Mouse (Mus musculus) kidney, adult 2 months (tissue): ENCODE data around the gene Tnfaip2. TPM values are rescaled to one million over a fixed set of nuclear protein-coding genes. Genes with fewer than 3 reads are reported as not detected.

Experiments used
- DNase-seq: peaks from one replicate; pipeline ENCODE4 v3.0.0; 2021
- H3K27ac ChIP-seq: fragments of 200-500 bp; 2 replicates; pipeline ENCODE4 v1.5.1; 2012; ENCODE audit warnings: low read depth, low read length, control low read depth, inconsistent platforms; ENCODE audit not compliant: insufficient read depth
- H3K27me3 ChIP-seq: fragments of 200-500 bp; replicated peaks from 2 replicates; pipeline ENCODE4 v1.6.1; 2012; ENCODE audit warnings: mild to moderate bottlenecking, moderate library complexity, low read length, inconsistent platforms; ENCODE audit not compliant: control insufficient read depth, insufficient read depth
- H3K36me3 ChIP-seq: fragments of 200-500 bp; 2 replicates; pipeline ENCODE4 v1.6.1; 2012; ENCODE audit warnings: mild to moderate bottlenecking, moderate library complexity, low read length, inconsistent platforms; ENCODE audit not compliant: control insufficient read depth, insufficient read depth
- H3K4me1 ChIP-seq: fragments of 200-500 bp; 2 replicates; pipeline ENCODE4 v1.6.1; 2011; ENCODE audit warnings: low read length; ENCODE audit not compliant: control insufficient read depth, insufficient read depth
- H3K4me3 ChIP-seq: fragments of 200-500 bp; 2 replicates; pipeline ENCODE4 v1.5.1; 2011; ENCODE audit warnings: mild to moderate bottlenecking, low read depth, low read length, control low read depth; ENCODE audit not compliant: insufficient read depth
- CTCF ChIP-seq: fragments of 200-500 bp; conservative IDR thresholded peaks from 2 replicates; pipeline ENCODE4 v1.5.1; 2011; ENCODE audit warnings: low read depth, mild to moderate bottlenecking, control low read depth, low read length, moderate library complexity, mixed read lengths; ENCODE audit not compliant: insufficient read depth, insufficient read length
- POLR2A ChIP-seq: fragments of 200-500 bp; IDR thresholded peaks from one replicate; pipeline ENCODE4 v1.6.1; 2011; ENCODE audit warnings: low read depth, low read length, control low read depth
- WGBS: fragments of 180-500 bp; shearing (Covaris S2); methylation state at CpG from one replicate; pipeline ENCODE4 v1.1.7; 2018; 5-methylcytosine and 5-hydroxymethylcytosine counted together
- polyA plus RNA-seq: library from polyadenylated mRNA; depleted of rRNA; stranded (reverse); fragments of >200 nt; gene quantifications from 2 replicates; pipeline ENCODE4 v1.2.3, GENCODE M21; 2012

The Tnfaip2 gene
- polyA plus RNA-seq, 1 experiment, result 48.5 TPM

DNA sequence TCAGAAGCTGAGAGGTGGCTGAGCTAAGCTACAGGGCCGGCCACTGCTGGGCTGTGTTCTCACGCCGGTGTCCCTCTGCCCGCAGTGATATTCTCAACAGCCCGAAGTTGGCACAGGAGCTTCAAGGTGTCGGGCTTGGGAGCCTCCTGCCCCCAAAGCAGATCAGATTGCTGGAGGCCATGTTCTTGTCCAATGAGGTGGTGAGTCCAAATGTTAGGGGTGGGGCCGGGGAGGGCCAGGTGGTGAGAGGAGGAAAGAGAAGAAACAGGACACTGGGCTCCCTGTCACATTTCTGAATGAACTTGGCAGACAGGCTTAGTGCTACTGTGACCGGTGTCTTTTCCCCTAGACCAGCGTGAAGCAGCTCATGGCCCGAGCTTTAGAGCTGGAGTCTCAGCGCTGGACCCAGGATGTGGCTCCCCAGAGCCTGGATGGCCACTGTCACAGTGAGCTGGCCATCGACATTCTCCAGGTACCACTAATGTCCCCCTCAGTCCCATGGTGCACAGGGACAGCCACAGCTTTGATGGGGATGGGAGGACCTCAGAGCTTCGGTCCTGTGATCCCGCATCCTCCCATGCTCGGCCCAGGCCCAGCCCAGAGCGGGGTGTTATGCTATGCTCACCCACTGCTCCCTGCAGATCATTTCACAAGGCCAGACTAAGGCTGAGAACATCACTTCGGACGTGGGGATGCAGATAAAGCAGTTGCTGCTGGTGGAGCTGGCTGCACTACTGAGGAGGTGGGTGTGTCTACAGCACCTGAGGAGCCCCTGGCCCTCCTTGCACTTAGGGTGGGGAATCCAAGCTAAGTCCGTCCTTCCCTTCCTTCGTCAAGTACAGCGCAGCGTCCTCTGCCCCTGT is 5.9 kb downstream of the Tnfaip2 start:
- DNase-seq, result no peak
- Histone ChIP-seq H3K4me1 (peaks cover 30% of the 10 kb centered on the region), H3K4me3 (no peak overlapping the region; the same call in 1 of the 2 replicates), H3K27ac (peak overlapping the region; percentile 67), H3K27me3 (no peaks in the 10 kb centered on the region), H3K36me3 (no peaks in the 10 kb centered on the region; the same call in 1 of the 2 replicates)
- WGBS, result 49% methylated on average over 22 of the region's 22 CpGs
- TF ChIP-seq POLR2A (no peak), CTCF (no peak)

DNA sequence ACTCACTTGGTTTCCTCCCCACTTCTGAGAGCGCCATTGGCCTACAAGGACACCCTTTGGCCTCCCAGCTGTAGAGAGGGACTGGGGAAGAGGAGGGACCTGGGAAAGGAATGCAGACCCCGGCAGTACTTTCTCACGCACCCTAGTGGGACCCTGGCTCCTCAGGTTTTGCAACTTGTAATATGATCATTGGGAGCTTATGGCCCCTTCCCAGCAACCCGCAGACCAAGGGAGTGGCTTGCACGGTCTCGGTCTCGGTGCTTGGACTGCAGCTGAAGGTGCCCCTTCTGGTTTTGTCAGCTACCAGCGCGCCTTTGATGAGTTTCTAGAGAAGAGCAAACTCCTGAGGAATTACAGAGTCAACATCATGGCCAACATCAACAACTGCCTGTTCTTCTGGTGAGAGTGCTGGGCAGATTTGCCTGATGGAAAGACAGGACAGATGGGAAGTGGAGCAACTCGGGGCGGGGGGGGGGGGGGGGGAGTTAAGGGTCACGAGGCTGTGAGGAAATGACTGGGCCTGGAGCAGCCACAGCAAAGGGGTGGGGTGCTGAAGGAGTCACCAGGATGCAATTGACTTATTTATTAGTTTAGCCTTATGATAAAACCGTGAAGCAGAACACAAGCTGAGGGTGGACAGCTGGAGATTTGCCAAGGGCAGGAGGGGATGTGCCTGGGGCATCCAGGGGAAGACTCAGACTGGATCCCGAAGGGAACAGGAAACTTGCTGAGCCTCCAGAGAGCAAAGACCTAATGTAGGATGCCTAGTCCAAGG is 6.8 kb downstream of the Tnfaip2 start:
- H3K27ac ChIP-seq, result peak overlapping the region; percentile 87
- H3K27me3 ChIP-seq, result no peaks in the 10 kb centered on the region

DNA sequence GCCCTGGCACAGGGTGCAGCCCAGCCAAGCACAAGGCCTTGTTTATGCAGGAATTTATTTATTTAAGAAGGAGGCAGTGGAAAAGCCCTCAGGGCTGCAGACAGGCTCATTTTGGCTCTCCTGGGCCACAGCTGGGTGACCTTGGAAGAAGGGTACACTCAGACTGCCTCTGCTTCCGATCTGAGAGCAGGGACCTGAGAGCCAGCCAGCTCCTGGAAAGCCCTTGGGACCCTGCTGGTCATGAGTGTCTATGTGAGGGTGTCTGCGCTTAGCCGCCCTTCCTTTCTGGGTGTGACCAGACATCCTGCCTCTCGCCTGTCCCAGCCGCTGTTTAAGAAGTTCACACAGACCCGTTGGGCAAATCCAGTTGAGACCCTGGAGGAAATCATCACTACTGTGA is 8.1 kb downstream of the Tnfaip2 start:
- TF ChIP-seq POLR2A, result no peak
- TF ChIP-seq CTCF, result no peak
- peak; percentile 93 for DNase-seq
- peaks cover 38% of the 10 kb centered on the region for H3K4me1 ChIP-seq
- peak overlapping the region; percentile 12; the same call in 1 of the 2 replicates for H3K4me3 ChIP-seq
- H3K27ac ChIP-seq, result peak overlapping the region; percentile 87
- H3K27me3 ChIP-seq, result no peaks in the 10 kb centered on the region
- no peaks in the 10 kb centered on the region; the same call in 1 of the 2 replicates for H3K36me3 ChIP-seq
- 31% methylated on average over 6 of the region's 6 CpGs for WGBS

More for the DNA sequence above, 6.8 kb downstream of the Tnfaip2 start:
- Histone ChIP-seq H3K36me3 (no peaks in the 10 kb centered on the region; the same call in 1 of the 2 replicates), H3K4me1 (peaks cover 30% of the 10 kb centered on the region), H3K4me3 (no peak overlapping the region)
- DNase-seq, result peak; percentile 93
- 31% methylated on average over 14 of the region's 14 CpGs for WGBS
- TF ChIP-seq POLR2A, result no peak
- TF ChIP-seq CTCF, result no peak

DNA sequence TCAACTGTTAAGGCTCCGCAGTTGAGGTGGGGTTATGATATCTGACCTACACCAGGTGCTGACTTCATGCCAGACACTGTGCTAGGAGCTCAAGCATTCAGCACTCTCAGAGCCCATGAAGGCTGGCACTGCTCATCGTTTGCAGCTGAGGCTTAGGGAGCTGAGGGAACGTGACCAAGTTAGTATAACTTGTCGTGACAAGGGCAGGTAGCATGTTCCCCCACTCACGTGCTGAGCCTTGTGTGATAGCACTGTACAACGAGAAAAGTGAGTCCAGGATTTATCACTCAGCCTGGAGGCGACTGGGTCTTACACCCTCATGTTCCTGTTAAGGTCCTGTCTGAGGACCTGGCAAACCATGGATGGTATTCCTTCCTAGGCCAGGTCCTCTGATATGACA is 9.3 kb downstream of the Tnfaip2 start:
- Histone ChIP-seq H3K27ac (no peak overlapping the region), H3K4me1 (peaks cover 42% of the 10 kb centered on the region), H3K36me3 (no peaks in the 10 kb centered on the region; the same call in 1 of the 2 replicates), H3K4me3 (no peak overlapping the region), H3K27me3 (no peaks in the 10 kb centered on the region)
- DNase-seq, result no peak
- TF ChIP-seq POLR2A, result no peak
- no peak for TF ChIP-seq CTCF
- 78% methylated on average over 7 of the region's 7 CpGs for WGBS

DNA sequence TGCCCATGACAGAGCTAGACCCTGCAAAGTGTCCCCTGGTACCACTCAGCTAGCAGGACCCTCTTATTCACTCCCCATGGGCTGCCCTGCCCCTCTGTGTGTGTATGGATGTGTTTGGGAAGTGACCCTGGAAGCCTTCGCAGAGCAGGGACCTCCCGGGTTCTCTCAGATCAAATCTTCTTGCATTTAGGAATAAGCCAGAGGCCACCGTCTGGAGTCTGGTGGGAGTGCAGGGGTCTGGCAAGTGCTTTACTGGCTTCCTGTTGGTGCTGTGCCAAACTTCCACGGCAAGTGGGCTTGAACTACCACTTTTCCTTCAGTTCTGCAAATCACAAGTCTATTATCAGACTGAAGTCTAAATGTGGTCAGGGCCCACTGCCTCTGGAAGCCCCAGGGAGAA is 11.8 kb downstream of the Tnfaip2 start:
- Histone ChIP-seq H3K27ac (no peak overlapping the region), H3K36me3 (no peaks in the 10 kb centered on the region; the same call in 1 of the 2 replicates), H3K4me3 (no peak overlapping the region), H3K4me1 (peaks cover 35% of the 10 kb centered on the region), H3K27me3 (no peaks in the 10 kb centered on the region)
- WGBS, result 43% methylated on average over 4 of the region's 4 CpGs
- DNase-seq, result no peak
- TF ChIP-seq CTCF (no peak), POLR2A (no peak)

DNA sequence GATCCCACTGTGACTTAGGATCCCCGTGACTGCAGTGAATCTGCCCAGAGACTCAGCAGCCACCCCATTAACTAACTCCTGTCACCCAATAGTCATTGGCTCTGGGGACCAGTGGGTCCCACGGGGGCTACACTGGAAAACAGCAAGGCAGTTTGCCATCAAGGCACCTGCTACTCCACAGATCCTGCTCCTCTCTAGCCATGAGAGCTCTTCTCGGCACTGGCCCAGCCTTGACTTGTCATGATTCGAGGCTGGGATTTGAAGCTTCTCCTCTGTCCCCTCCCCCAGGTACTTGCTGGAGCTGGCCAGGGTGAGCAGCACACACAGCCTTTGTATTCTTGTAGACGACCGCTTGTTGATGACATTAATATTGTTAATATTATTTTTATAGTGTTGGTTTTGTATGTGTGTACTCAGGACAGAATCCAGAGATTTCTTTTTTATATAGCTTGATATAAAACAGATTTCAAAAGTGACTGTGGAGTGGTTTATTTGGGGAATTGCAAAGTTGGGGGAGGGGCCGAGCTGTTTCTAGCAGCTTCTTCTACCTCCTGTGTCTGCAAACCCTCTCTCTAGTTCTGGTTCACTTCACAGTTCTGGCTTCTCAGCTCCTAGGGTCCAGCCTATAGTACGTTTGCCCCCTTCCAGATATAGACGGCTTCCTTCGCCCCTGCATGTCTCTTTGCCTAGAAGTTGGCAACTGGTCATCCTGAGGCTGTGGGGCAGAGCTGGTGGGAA is 12.4 kb downstream of the Tnfaip2 start:
- H3K36me3 ChIP-seq, result no peaks in the 10 kb centered on the region; the same call in 1 of the 2 replicates
- H3K27ac ChIP-seq, result no peak overlapping the region
- peaks cover 31% of the 10 kb centered on the region for H3K4me1 ChIP-seq

More for the DNA sequence above, 12.4 kb downstream of the Tnfaip2 start:
- Histone ChIP-seq H3K4me3 (no peak overlapping the region), H3K27me3 (no peaks in the 10 kb centered on the region)
- 60% methylated on average over 10 of the region's 10 CpGs for WGBS
- no peak for DNase-seq
- TF ChIP-seq POLR2A, result no peak
- TF ChIP-seq CTCF, result no peak
